Mouse (Mus musculus) heart, embryonic 16.5 days (tissue): ENCODE measurements at regions not wholly inside any gene's neighbourhood (a gene's known extent, or its start where the extent isn't known, plus 50 kb on each side); places are given as distances from the start of the nearest gene placed in this dataset.

ENCODE experiments used
- ATAC-seq: fragments of 200-750 bp; cut with Nextera tagmentation; replicated peaks from 2 replicates; pipeline ENCODE4 v1.8.0; 2017; ENCODE audit warnings: moderate number of reproducible peaks; ENCODE audit not compliant: insufficient read depth, low FRiP score; ENCODE audit errors: extremely low read depth
- H3K27ac ChIP-seq: fragments of 300-500 bp; sonication (generic); 2 replicates; pipeline ENCODE4 v1.5.1; 2014; ENCODE audit warnings: mild to moderate bottlenecking, low read length, control low read depth, moderate library complexity
- H3K27me3 ChIP-seq: fragments of 300-500 bp; sonication (generic); 2 replicates; pipeline ENCODE4 v1.6.1; 2014; ENCODE audit warnings: low read length, mixed read lengths; ENCODE audit not compliant: control insufficient read depth, insufficient read depth
- H3K36me3 ChIP-seq: fragments of 300-500 bp; sonication (generic); 2 replicates; pipeline ENCODE4 v1.6.1; 2014; ENCODE audit not compliant: control insufficient read depth, insufficient read depth
- H3K4me1 ChIP-seq: fragments of 300-500 bp; sonication (generic); 2 replicates; pipeline ENCODE4 v1.6.1; 2014; ENCODE audit warnings: low read length, mixed read lengths; ENCODE audit not compliant: control insufficient read depth, insufficient read depth
- H3K4me2 ChIP-seq: fragments of 300-500 bp; sonication (generic); 2 replicates; pipeline ENCODE4 v1.6.1; 2014; ENCODE audit warnings: low read depth, mild to moderate bottlenecking, control low read depth, low read length
- H3K4me3 ChIP-seq: fragments of 300-500 bp; sonication (generic); 2 replicates; pipeline ENCODE4 v1.5.1; 2014; ENCODE audit warnings: mild to moderate bottlenecking, control low read depth, low read length
- H3K9ac ChIP-seq: fragments of 300-500 bp; sonication (generic); 2 replicates; pipeline ENCODE4 v1.6.1; 2014; ENCODE audit warnings: low read length, control low read depth
- H3K9me3 ChIP-seq: fragments of 300-500 bp; sonication (generic); replicated peaks from 2 replicates; pipeline ENCODE4 v1.6.1; 2016; ENCODE audit warnings: low read length; ENCODE audit not compliant: control insufficient read depth
- WGBS: fragments of 180-500 bp; shearing (Covaris S2); extraction: QIAGEN DNeasy Blood & Tissue Kit; methylation state at CpG from one replicate; pipeline ENCODE4 v1.1.7; 2014; 5-methylcytosine and 5-hydroxymethylcytosine counted together

DNA sequence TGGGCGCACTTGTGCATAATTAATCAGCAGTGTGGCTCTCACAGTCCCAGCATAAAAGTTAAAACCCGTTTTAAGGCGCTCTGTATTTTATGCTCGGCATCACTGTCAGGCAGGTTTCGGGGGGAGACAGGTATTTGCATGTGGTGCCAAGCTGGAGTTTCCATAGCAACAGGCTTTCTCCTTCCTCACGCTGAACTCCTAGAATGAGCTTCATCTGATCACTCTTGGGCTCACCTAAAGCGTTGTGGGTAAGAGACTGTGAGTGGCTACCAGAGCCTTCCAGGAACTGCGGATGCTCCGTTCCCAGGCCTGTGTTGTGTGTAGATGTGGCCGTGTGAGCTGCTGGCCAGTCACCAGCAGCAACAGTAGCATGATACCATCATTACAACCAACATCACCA, 161.5 kb downstream of the Ajap1 start:
- Histone ChIP-seq H3K4me3 (no peak overlapping the region), H3K4me2 (no peak overlapping the region), H3K9me3 (no peaks in the 10 kb centered on the region; the same call in 1 of the 2 replicates), H3K9ac (no peak overlapping the region), H3K27me3 (no peaks in the 10 kb centered on the region), H3K36me3 (no peaks in the 10 kb centered on the region), H3K4me1 (no peaks in the 10 kb centered on the region), H3K27ac (no peak overlapping the region)
- 80% methylated on average over 10 of the region's 10 CpGs for WGBS
- no peak for ATAC-seq

DNA sequence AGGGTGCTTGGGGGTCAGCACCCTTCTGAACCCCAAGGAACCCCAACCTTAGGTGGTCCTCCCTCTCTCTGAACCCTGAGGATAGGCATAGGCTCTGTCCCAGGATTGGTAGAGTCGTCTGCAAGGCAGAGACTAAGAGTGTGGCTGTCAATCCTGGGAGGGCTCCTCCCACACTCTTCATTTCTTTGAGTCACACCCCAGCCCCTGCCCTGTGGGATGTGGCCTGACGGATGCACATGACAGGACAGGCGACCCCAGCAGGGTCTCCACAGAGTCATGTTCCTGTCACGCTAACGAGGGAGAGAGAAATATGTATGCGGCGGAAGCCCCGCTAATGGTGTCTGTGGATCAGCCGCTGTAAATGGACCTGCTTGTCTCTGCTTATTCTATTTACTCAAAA, 162.0 kb downstream of the Ajap1 start:
- WGBS = 75% methylated on average over 9 of the region's 9 CpGs

GRCm38 (mm10) chr4:153316964-153317724, 165.5 kb downstream of the Ajap1 start:
- ATAC-seq = no peak; the same call in 1 of the 2 replicates
- no peak overlapping the region for H3K4me3 ChIP-seq
- no peaks in the 10 kb centered on the region for H3K27me3 ChIP-seq
- H3K9me3 ChIP-seq = no peaks in the 10 kb centered on the region; the same call in 1 of the 2 replicates
- no peak overlapping the region for H3K9ac ChIP-seq
- H3K4me2 ChIP-seq = no peak overlapping the region
- H3K4me1 ChIP-seq = no peaks in the 10 kb centered on the region
- 33% methylated on average over 16 of the region's 16 CpGs for WGBS
- no peak overlapping the region for H3K27ac ChIP-seq
- H3K36me3 ChIP-seq = no peaks in the 10 kb centered on the region

More for the DNA sequence above, 162.0 kb downstream of the Ajap1 start:
- Histone ChIP-seq H3K4me1 (no peaks in the 10 kb centered on the region), H3K9me3 (no peaks in the 10 kb centered on the region; the same call in 1 of the 2 replicates), H3K9ac (no peak overlapping the region), H3K36me3 (no peaks in the 10 kb centered on the region), H3K4me3 (no peak overlapping the region), H3K27me3 (no peaks in the 10 kb centered on the region), H3K4me2 (no peak overlapping the region), H3K27ac (no peak overlapping the region)
- no peak for ATAC-seq

GRCm38 (mm10) chr4:153316519-153316918, 166.1 kb downstream of the Ajap1 start:
- ATAC-seq = no peak
- Histone ChIP-seq H3K4me3 (no peak overlapping the region), H3K27ac (no peak overlapping the region), H3K9ac (no peak overlapping the region), H3K36me3 (no peaks in the 10 kb centered on the region), H3K9me3 (no peaks in the 10 kb centered on the region; the same call in 1 of the 2 replicates), H3K4me2 (no peak overlapping the region), H3K4me1 (no peaks in the 10 kb centered on the region), H3K27me3 (no peaks in the 10 kb centered on the region)
- WGBS = 62% methylated on average over 4 of the region's 4 CpGs

DNA sequence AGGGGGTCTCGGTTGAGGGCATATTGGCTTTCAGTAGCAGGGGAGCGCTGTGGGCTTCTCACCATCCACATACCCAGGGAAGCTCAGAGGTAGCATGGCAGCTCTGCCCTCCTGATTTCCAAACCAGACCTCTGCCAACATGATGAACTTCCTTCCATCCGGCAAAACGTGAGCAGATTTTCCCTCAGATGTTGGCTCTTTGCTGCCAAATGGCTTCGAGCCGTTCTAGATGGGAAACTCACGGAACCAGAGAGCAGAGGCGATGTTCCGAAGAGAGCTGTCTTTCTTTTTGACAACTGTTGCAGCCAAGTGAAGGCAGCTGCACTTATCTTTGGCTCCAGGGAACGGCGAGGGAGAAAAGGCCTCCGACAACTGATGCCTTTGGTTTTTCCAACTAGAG, 168.7 kb downstream of the Ajap1 start:
- no peak for ATAC-seq
- Histone ChIP-seq H3K4me3 (no peak overlapping the region), H3K27ac (no peak overlapping the region)

GRCm38 (mm10) chr4:153311574-153311973, 171.0 kb downstream of the Ajap1 start:
- Histone ChIP-seq H3K9me3 (no peaks in the 10 kb centered on the region), H3K4me2 (no peak overlapping the region), H3K36me3 (no peaks in the 10 kb centered on the region), H3K4me1 (no peaks in the 10 kb centered on the region), H3K27me3 (no peaks in the 10 kb centered on the region), H3K4me3 (no peak overlapping the region), H3K9ac (no peak overlapping the region), H3K27ac (no peak overlapping the region)
- ATAC-seq = no peak
- WGBS = 61% methylated on average over 5 of the region's 5 CpGs

More for the DNA sequence above, 168.7 kb downstream of the Ajap1 start:
- 71% methylated on average over 12 of the region's 12 CpGs for WGBS
- no peak overlapping the region for H3K4me2 ChIP-seq
- no peaks in the 10 kb centered on the region for H3K4me1 ChIP-seq
- no peaks in the 10 kb centered on the region for H3K27me3 ChIP-seq
- no peaks in the 10 kb centered on the region; the same call in 1 of the 2 replicates for H3K9me3 ChIP-seq
- no peak overlapping the region for H3K9ac ChIP-seq
- H3K36me3 ChIP-seq = no peaks in the 10 kb centered on the region

DNA sequence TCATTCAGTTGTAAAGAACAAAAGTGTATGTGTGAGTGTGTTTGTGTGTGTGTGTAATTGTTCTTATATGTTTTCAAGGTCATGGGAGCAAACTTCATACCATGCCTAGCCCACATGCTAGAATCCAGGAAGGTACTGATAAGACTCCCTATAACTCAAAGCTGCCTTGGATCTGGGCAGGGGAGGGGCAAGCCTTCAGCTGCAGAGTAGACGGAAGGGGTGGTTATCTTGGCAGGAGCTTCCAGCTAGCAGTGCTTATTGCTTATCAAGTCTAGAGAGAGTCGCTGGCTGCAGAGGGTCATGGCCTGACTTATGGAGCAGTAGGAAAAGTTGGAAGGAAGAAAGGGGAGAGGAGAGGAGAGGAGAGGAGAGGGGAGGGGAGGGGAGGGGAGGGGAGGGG, 172.0 kb downstream of the Ajap1 start:
- Histone ChIP-seq H3K4me1 (no peaks in the 10 kb centered on the region), H3K27ac (no peak overlapping the region), H3K36me3 (no peaks in the 10 kb centered on the region), H3K9ac (no peak overlapping the region), H3K4me3 (no peak overlapping the region), H3K4me2 (no peak overlapping the region), H3K27me3 (no peaks in the 10 kb centered on the region), H3K9me3 (no peaks in the 10 kb centered on the region)
- WGBS = 13% methylated on average over 2 of the region's 2 CpGs
- no peak for ATAC-seq

DNA sequence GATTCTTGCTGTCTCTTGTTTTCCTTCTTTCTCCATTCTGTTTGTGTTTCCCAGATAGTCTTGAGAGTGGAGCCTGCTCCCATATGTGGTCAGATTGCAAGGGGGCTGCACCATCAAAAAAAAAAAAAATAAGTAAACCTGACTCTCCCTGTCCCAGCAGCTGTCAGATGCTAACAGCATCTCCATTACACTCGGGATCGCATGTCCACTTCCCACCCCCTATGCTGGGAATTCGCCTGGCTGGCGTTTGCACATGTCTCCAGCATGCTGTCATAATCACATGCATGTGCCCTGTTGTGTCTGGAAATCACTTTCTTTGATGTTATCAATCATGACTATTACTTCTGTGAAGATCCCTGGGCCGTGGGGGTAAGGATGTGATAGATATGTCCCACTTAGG, 179.1 kb downstream of the Ajap1 start:
- 67% methylated on average over 5 of the region's 5 CpGs for WGBS
- Histone ChIP-seq H3K9ac (no peak overlapping the region), H3K4me2 (no peak overlapping the region), H3K27ac (no peak overlapping the region), H3K4me1 (no peaks in the 10 kb centered on the region), H3K9me3 (peaks cover 4% of the 10 kb centered on the region; the same call in 1 of the 2 replicates), H3K27me3 (no peaks in the 10 kb centered on the region), H3K4me3 (no peak overlapping the region), H3K36me3 (no peaks in the 10 kb centered on the region)
- ATAC-seq = no peak

DNA sequence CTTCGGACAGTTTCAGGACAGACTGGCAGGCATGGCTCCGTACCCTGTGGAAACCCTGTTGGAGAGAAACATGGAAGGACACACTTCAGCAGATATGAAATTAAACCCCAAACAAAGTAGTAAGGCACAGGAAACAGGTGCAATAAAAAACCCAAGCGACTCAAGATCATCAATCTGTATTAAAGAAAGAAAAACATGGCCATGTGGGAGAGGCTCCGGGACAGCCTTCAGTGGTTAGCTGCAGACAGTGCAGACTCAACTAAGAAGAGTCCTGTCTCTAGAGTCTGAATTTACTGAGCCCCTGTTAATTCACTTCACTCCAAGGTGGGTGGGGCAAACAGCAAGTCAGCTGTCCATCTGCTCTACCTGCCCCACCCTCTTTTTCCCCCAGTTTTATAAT, 179.8 kb downstream of the Ajap1 start:
- no peak overlapping the region for H3K4me2 ChIP-seq
- no peak overlapping the region for H3K4me3 ChIP-seq
- H3K9ac ChIP-seq = no peak overlapping the region
- H3K4me1 ChIP-seq = no peaks in the 10 kb centered on the region
- 86% methylated on average over 4 of the region's 4 CpGs for WGBS
- ATAC-seq = no peak
- no peaks in the 10 kb centered on the region for H3K36me3 ChIP-seq
- no peak overlapping the region for H3K27ac ChIP-seq
- peaks cover 4% of the 10 kb centered on the region for H3K9me3 ChIP-seq
- H3K27me3 ChIP-seq = no peaks in the 10 kb centered on the region
